ENCODE assay signal across 28 mouse cellular contexts in the genomic region with DNA sequence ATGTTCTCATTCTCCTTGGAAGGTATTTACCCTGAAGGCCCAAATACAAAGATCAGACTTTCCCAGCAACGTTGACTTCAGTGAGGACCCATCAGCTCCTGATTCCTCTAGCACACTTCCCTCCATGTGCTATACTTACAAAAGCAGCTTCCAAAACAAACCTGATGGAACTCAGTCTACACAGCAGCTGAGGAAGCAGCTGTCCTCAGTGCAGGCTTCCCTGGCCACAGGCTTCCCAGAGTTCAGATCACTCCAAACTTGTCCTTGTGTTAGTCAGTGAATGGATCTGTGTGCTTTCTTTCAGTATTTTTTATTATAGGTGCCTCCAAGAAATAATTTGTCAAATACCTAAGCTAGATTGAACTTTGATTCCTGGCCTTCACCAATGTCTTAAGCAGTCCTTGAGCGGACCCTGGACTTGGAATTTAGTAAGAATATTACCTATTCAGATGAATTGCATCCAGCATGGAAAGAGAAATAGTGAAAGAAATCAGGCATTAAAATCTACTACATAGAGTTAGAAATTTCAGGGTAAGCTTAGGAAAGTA. TPM values are rescaled to one million over a fixed set of nuclear protein-coding genes. Genes with fewer than 3 reads are reported as not detected.
A peak's percentile ranks its signal among the peaks of the same experiment; 100 is the strongest.
DNase-seq lines count a peak whose midpoint lies in the region; ATAC-seq and TF ChIP-seq lines count a peak whose summit lies in the region.
"Had no signal": no experiment of that assay in that cellular context is flagged by ENCODE, and none has a peak within 500 bp of the region (broad histone marks: within the 10 kb centered on the region; RNA-seq: fewer than 3 reads in every experiment).

No protein-coding gene starts in this region.

- ATAC-seq in kidney, embryonic 16.5 days (ENCODE audit: low FRiP score, low TSS enrichment) = no peak
- ATAC-seq: activated CD4-positive, CD25-positive, alpha-beta regulatory T cell, adult 4 months; CD4-positive, CD25-positive, alpha-beta regulatory T cell, adult 4 months; forebrain, embryonic 13.5 days; forebrain, embryonic 15.5 days; forebrain, postnatal 0 days; Patski had no signal

- H3K4me3 ChIP-seq in kidney, adult 2 months (ENCODE audit: insufficient read depth, low read depth, low read length) = peak overlapping the region; percentile 48
- H3K4me3 ChIP-seq in kidney, embryonic 16.5 days (ENCODE audit: low read length) = no peak overlapping the region
- H3K4me3 ChIP-seq: embryonic facial prominence, embryonic 13.5 days; embryonic facial prominence, embryonic 15.5 days; forebrain, embryonic 13.5 days; forebrain, embryonic 15.5 days had no signal

- DNase-seq in kidney, adult 2 months = peak; percentile 74
- no peak for DNase-seq in kidney, postnatal 25 days
- DNase-seq in kidney, adult 9 months = peak; percentile 86
- DNase-seq in layer of hippocampus, adult 9-10 months (ENCODE audit: low spot score) = no peak
- DNase-seq: adrenal gland, adult 2 months; adrenal gland, postnatal 10 days; adrenal gland, postnatal 25 days; B cell, adult 2 months; cerebellum, adult 11 months; cerebellum, adult 18-20 months; cerebellum, adult 8-10 months; cerebellum, adult 9-11 months; cerebellum, postnatal 14 days; cerebellum, postnatal 36 days; embryo, embryonic 11 days; forebrain, postnatal 0 days had no signal

- H3K27me3 ChIP-seq in kidney, adult 2 months (replicated peaks; ENCODE audit: control insufficient read depth, insufficient read depth, low read length) = no peaks in the 10 kb centered on the region
- H3K27me3 ChIP-seq in kidney, embryonic 16.5 days (ENCODE audit: insufficient read depth, low read length) = no peaks in the 10 kb centered on the region
- H3K27me3 ChIP-seq: CH12.LX; embryonic facial prominence, embryonic 13.5 days; embryonic facial prominence, embryonic 15.5 days; forebrain, embryonic 13.5 days; forebrain, embryonic 15.5 days; Patski had no signal

- no peaks in the 10 kb centered on the region; the same call in 1 of the 2 replicates for H3K4me1 ChIP-seq in kidney, adult 2 months (ENCODE audit: control insufficient read depth, insufficient read depth, low read length)
- H3K4me1 ChIP-seq in kidney, embryonic 16.5 days (ENCODE audit: insufficient read depth, low read length) = no peaks in the 10 kb centered on the region
- H3K4me1 ChIP-seq: embryonic facial prominence, embryonic 13.5 days; embryonic facial prominence, embryonic 15.5 days; forebrain, embryonic 13.5 days; forebrain, embryonic 15.5 days had no signal

- H3K27ac ChIP-seq in kidney, adult 2 months (ENCODE audit: insufficient read depth, low read depth, low read length) = peak overlapping the region; percentile 87
- no peak overlapping the region for H3K27ac ChIP-seq in kidney, embryonic 16.5 days (ENCODE audit: low read length)
- H3K27ac ChIP-seq: embryonic facial prominence, embryonic 13.5 days; embryonic facial prominence, embryonic 15.5 days; forebrain, embryonic 13.5 days; forebrain, embryonic 15.5 days had no signal

- H3K4me2 ChIP-seq in kidney, embryonic 16.5 days (replicated peaks; ENCODE audit: low read depth, low read length) = no peak overlapping the region
- H3K4me2 ChIP-seq: embryonic facial prominence, embryonic 13.5 days; embryonic facial prominence, embryonic 15.5 days; forebrain, embryonic 13.5 days; forebrain, embryonic 15.5 days had no signal

- no peaks in the 10 kb centered on the region for H3K36me3 ChIP-seq in kidney, adult 2 months (ENCODE audit: control insufficient read depth, insufficient read depth, low read length)
- no peaks in the 10 kb centered on the region for H3K36me3 ChIP-seq in kidney, embryonic 16.5 days (ENCODE audit: insufficient read depth, low read length)
- H3K36me3 ChIP-seq: embryonic facial prominence, embryonic 13.5 days; embryonic facial prominence, embryonic 15.5 days; forebrain, embryonic 15.5 days; G1E had no signal

- H3K9me3 ChIP-seq in kidney, embryonic 16.5 days (ENCODE audit: low read length) = no peaks in the 10 kb centered on the region
- H3K9me3 ChIP-seq: embryonic facial prominence, embryonic 13.5 days; embryonic facial prominence, embryonic 15.5 days; forebrain, embryonic 13.5 days; forebrain, embryonic 15.5 days; G1E had no signal

- H3K9ac ChIP-seq in kidney, embryonic 16.5 days (replicated peaks; ENCODE audit: low read length) = no peak overlapping the region
- H3K9ac ChIP-seq: embryonic facial prominence, embryonic 13.5 days; embryonic facial prominence, embryonic 15.5 days; forebrain, embryonic 13.5 days; forebrain, embryonic 15.5 days; forebrain, postnatal 0 days had no signal

- no peak for TF ChIP-seq CTCF in kidney, adult 2 months (conservative IDR thresholded peaks at IDR 0.05; ENCODE audit: insufficient read depth, insufficient read length, low read depth, low read length)

- TF ChIP-seq POLR2A in kidney, adult 2 months (IDR thresholded peaks at IDR 0.05; ENCODE audit: low read depth, low read length) = no peak

- WGBS in kidney, adult 2 months = 55% methylated on average over 2 of the region's 2 CpGs
- WGBS in kidney, embryonic 16.5 days = 73% methylated on average over 2 of the region's 2 CpGs

RNA-seq across cellular contexts. Expression of gene Slco1a6, which starts 22.4 kb away (rescaled TPM):
- 41.4 and 41.9 TPM in 2 replicates for polyA plus RNA-seq in kidney, adult 2 months (2012; rRNA removed)
- 6.9 and 7.0 TPM in 2 replicates for polyA plus RNA-seq in kidney, embryonic 16.5 days (2015; fragmentation: Nextera tagmentation; extraction: Ambion mirVana)
- polyA plus RNA-seq: adrenal gland, adult 2 months; embryonic facial prominence, embryonic 11.5 days; embryonic facial prominence, embryonic 13.5 days; embryonic facial prominence, embryonic 15.5 days; forebrain, embryonic 11.5 days; forebrain, embryonic 13.5 days; forebrain, embryonic 15.5 days; forebrain, postnatal 0 days; G1E had no signal

Comparison
In these comparisons a context has a peak if more than half of its experiments do, and no peak if none do; other contexts are left out.
1. DNase-seq: peak in kidney, adult 2 months (single experiment) and kidney, adult 9 months (single experiment); none in kidney, postnatal 25 days (0 of 2) and layer of hippocampus, adult 9-10 months (single experiment).